Mouse (Mus musculus): ENCODE results near the gene Tbx4. TPM values are rescaled to one million over a fixed set of nuclear protein-coding genes. Genes with fewer than 3 reads are reported as not detected.

Tbx4 gene
- polyA plus RNA-seq, 1 experiment from 2014 or later = 0.04 TPM

Other genes starting within 250 kb of the Tbx4 start
- gene Tbx2, start 53.9 kb upstream of the Tbx4 start, polyA plus RNA-seq (2016; fragmentation: Nextera tagmentation; extraction: Ambion mirVana) = 0.27 and 0.43 TPM in 2 replicates
- gene Gm11444, start 36.1 kb upstream of the Tbx4 start, polyA plus RNA-seq (2016; fragmentation: Nextera tagmentation; extraction: Ambion mirVana) = not detected in 2 replicates